Mouse (Mus musculus): ENCODE measurements at regions not wholly inside any gene's neighbourhood (a gene's known extent, or its start where the extent isn't known, plus 50 kb on each side); places are given as distances from the start of the nearest gene placed in this dataset.

DNA sequence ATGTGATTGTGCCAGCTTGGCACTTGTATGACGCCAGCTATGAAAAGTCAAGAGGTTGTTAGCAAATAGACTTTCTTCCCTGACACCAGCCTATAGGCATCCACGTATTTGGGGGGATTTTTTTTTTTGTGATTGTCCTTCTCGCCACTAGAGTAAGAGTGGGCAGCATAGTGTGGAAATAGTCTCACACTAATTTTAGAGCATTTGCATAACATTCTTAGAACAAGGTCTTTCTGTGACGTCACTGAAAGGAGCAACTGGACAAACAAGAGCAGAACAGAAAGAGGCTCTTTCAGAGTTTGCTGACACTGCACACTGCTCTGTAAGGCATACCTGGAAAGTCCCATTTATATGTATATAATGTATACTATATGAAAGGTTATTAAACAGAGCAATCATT lies 86.0 kb upstream of the Ado start:
- no peak for ATAC-seq (replicated peaks; ENCODE audit: low FRiP score)

DNA sequence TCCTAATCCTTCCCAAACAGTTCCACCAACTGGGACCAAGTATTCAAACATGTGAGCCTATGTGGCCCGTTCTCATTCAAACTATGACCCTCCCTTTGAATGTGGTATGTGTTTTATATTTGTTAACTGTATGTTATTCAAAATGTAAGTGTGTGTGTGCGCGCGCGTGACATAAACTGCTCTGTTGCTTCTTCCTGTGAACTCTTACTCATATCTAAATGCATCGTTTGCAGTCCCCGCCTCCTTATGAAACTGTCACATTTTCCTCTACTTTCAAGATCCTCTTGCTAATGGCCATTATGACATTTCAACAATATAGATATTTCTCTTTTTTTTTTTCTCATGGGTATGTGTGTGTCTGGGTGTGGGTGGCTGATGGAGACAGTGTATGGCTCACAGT lies 84.3 kb upstream of the Ado start:
- no peak overlapping the region for H3K27ac ChIP-seq
- H3K4me1 ChIP-seq = peaks cover 17% of the 10 kb centered on the region
- H3K4me3 ChIP-seq (replicated peaks) = no peak overlapping the region
- no peak for ATAC-seq (replicated peaks; ENCODE audit: low FRiP score)
- H3K9ac ChIP-seq = no peak overlapping the region
- no peaks in the 10 kb centered on the region for H3K9me3 ChIP-seq (replicated peaks)
- WGBS = 94% methylated on average over 7 of the region's 7 CpGs
- no peaks in the 10 kb centered on the region for H3K36me3 ChIP-seq
- no peaks in the 10 kb centered on the region for H3K27me3 ChIP-seq
- no peak overlapping the region for H3K4me2 ChIP-seq

More for the DNA sequence above, 86.0 kb upstream of the Ado start:
- Histone ChIP-seq H3K9ac (no peak overlapping the region), H3K4me2 (no peak overlapping the region), H3K27me3 (0 out of 2 replicates have a peak, but pooled peaks cover 3% of the 10 kb centered on the region), H3K4me1 (peaks cover 17% of the 10 kb centered on the region), H3K27ac (no peak overlapping the region), H3K9me3 (replicated peaks) (no peaks in the 10 kb centered on the region), H3K36me3 (no peaks in the 10 kb centered on the region), H3K4me3 (replicated peaks) (no peak overlapping the region)
- 86% methylated on average over 4 of the region's 4 CpGs for WGBS

DNA sequence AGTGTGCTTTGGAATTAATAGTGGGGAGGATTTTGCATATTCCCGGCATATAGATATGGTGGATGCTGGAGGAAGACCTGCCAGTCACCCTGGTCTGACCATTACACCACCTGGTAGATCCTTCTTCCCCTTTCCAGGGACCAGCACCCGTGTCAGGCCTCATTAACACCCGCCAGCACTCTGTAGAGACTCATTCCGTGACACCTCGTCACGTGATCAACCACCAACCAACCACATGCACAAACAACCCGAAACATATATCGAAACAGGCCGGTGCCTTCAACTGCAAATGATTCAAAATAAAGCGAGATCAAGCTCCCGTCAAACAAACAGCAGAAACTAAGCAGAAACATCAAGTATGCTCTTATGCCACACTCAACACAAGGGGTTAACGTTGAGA lies 74.6 kb upstream of the Ado start:
- 82% methylated on average over 12 of the region's 12 CpGs for WGBS
- no peaks in the 10 kb centered on the region for H3K27me3 ChIP-seq
- no peaks in the 10 kb centered on the region for H3K36me3 ChIP-seq
- ATAC-seq (replicated peaks; ENCODE audit: low FRiP score) = no peak
- H3K4me1 ChIP-seq = no peaks in the 10 kb centered on the region
- no peak overlapping the region for H3K9ac ChIP-seq
- H3K9me3 ChIP-seq (replicated peaks) = no peaks in the 10 kb centered on the region
- no peak overlapping the region for H3K27ac ChIP-seq
- H3K4me3 ChIP-seq (replicated peaks) = no peak overlapping the region
- H3K4me2 ChIP-seq = no peak overlapping the region

DNA sequence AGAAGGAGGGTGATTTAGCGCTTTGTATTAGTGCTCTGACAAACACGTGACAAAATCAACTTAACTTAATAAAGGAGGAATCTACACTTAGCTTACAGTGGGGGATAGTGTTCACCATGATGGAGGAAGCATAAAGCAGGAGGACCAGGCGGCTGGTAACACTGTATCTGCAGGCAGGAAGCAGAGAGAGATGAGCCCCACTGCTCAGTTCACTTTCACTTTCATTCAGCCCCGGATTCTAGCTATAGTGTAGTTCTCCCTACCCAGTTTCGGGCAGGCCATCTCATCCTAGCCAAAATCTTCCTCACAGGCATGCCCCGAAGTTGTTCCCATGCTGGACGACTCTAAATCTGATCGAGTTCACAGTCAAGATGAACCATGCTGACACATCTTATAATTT lies 71.3 kb upstream of the Ado start:
- Histone ChIP-seq H3K9ac (no peak overlapping the region), H3K36me3 (no peaks in the 10 kb centered on the region), H3K4me1 (no peaks in the 10 kb centered on the region), H3K9me3 (replicated peaks) (no peaks in the 10 kb centered on the region), H3K4me3 (replicated peaks) (no peak overlapping the region), H3K27me3 (no peaks in the 10 kb centered on the region), H3K4me2 (no peak overlapping the region), H3K27ac (no peak overlapping the region)
- no peak for ATAC-seq (replicated peaks; ENCODE audit: low FRiP score)
- 83% methylated on average over 8 of the region's 8 CpGs for WGBS

DNA sequence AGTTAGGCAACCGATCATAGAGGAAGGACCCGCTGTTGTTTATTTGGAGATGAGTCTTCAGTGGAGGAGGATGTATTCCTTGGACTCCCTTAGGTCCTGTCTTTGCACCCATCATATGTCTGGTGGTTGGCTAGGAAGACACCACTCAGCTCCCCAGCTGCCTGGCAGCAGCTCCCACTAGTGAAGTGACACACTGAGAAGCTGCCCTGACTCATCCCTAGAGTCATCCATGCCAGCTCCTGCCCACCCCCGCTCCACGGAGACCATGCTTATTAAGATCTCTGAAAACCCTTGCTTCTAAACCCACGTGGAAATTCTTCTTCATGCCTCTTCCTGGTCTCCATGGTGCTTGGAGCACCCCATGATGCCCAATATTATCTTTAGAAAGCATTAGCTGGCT lies 69.4 kb upstream of the Ado start:
- no peak for ATAC-seq (replicated peaks; ENCODE audit: low FRiP score)
- 82% methylated on average over 5 of the region's 5 CpGs for WGBS
- no peaks in the 10 kb centered on the region for H3K36me3 ChIP-seq

DNA sequence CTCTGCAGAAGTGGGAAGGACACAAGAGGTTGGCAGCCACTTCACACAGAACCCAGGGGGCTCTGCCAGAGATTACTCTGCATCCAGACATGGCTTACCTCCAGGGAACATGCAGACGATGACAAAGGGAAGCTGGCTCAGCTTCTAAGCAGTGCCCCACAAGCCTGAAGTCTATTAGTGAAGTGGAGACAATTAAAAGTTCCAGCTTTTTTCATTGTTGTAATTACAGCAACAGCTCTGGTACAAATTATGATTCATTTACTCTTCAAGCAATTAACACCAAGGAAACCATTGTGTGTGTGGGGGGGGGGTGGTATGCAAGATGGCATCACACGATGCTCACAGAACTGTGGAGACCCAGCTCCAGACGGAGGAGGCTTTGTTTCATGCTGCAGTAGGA lies 66.3 kb upstream of the Ado start:
- Histone ChIP-seq H3K4me2 (no peak overlapping the region), H3K27me3 (no peaks in the 10 kb centered on the region), H3K27ac (no peak overlapping the region), H3K4me3 (replicated peaks) (no peak overlapping the region), H3K4me1 (no peaks in the 10 kb centered on the region), H3K9ac (no peak overlapping the region), H3K9me3 (replicated peaks) (no peaks in the 10 kb centered on the region), H3K36me3 (no peaks in the 10 kb centered on the region)
- WGBS = 83% methylated on average over 3 of the region's 3 CpGs
- no peak for ATAC-seq (replicated peaks; ENCODE audit: low FRiP score)

More for the DNA sequence above, 69.4 kb upstream of the Ado start:
- no peak overlapping the region for H3K4me2 ChIP-seq
- no peak overlapping the region for H3K4me3 ChIP-seq (replicated peaks)
- H3K4me1 ChIP-seq = no peaks in the 10 kb centered on the region
- H3K27ac ChIP-seq = no peak overlapping the region
- no peak overlapping the region for H3K9ac ChIP-seq
- no peaks in the 10 kb centered on the region for H3K27me3 ChIP-seq
- no peaks in the 10 kb centered on the region for H3K9me3 ChIP-seq (replicated peaks)

DNA sequence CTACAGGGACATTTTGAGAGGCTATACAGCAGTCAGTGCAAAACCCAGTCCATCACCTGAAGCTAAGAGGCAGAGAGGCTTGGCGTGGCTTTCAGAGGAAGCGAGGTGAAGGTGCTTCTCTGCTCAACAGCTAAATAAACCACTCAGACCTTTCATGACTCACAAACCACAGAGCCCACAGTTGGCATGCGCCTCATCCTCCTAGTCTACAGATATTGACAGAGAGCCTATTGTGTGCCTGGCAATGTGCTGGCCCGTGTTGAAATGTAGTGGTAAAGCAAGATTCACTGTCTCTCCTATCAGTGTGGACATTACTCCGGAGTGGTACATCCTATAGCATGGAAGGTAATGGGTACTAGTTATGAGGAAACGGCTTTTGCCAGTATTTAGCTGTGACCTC lies 61.9 kb upstream of the Ado start:
- Histone ChIP-seq H3K27me3 (no peaks in the 10 kb centered on the region), H3K4me3 (replicated peaks) (no peak overlapping the region)
- 90% methylated on average over 6 of the region's 6 CpGs for WGBS

DNA sequence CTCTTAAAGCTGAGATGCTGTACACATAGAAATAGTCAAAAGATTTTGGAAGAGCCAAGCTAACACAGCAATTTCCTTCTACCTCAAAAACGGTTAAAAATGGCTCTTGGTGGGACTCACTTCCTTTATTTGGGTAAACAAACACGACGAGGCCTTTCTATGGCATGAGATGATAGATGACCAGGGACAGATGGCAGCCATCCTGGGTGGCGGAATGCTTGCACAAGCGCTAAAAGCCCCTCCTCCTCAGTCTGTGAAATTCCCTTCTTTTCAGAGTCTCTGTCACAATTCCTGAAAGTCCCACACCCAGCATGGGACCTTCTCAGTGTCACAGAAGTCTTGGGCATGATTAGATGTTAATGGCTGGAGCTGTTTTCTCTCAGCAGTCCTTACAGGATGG lies 59.3 kb upstream of the Ado start:
- H3K4me3 ChIP-seq (replicated peaks) = no peak overlapping the region
- no peaks in the 10 kb centered on the region for H3K27me3 ChIP-seq
- H3K9ac ChIP-seq = no peak overlapping the region
- H3K9me3 ChIP-seq (replicated peaks) = no peaks in the 10 kb centered on the region
- ATAC-seq (replicated peaks; ENCODE audit: low FRiP score) = no peak
- WGBS = 31% methylated on average over 5 of the region's 5 CpGs
- 0 out of 2 replicates have a peak, but pooled peaks cover 5% of the 10 kb centered on the region for H3K4me1 ChIP-seq
- no peak overlapping the region for H3K27ac ChIP-seq
- no peak overlapping the region for H3K4me2 ChIP-seq
- H3K36me3 ChIP-seq = no peaks in the 10 kb centered on the region

More for the DNA sequence above, 61.9 kb upstream of the Ado start:
- Histone ChIP-seq H3K36me3 (no peaks in the 10 kb centered on the region), H3K9me3 (replicated peaks) (no peaks in the 10 kb centered on the region), H3K9ac (no peak overlapping the region), H3K4me1 (0 out of 2 replicates have a peak, but pooled peaks cover 5% of the 10 kb centered on the region), H3K4me2 (no peak overlapping the region), H3K27ac (no peak overlapping the region)
- ATAC-seq (replicated peaks; ENCODE audit: low FRiP score) = no peak

DNA sequence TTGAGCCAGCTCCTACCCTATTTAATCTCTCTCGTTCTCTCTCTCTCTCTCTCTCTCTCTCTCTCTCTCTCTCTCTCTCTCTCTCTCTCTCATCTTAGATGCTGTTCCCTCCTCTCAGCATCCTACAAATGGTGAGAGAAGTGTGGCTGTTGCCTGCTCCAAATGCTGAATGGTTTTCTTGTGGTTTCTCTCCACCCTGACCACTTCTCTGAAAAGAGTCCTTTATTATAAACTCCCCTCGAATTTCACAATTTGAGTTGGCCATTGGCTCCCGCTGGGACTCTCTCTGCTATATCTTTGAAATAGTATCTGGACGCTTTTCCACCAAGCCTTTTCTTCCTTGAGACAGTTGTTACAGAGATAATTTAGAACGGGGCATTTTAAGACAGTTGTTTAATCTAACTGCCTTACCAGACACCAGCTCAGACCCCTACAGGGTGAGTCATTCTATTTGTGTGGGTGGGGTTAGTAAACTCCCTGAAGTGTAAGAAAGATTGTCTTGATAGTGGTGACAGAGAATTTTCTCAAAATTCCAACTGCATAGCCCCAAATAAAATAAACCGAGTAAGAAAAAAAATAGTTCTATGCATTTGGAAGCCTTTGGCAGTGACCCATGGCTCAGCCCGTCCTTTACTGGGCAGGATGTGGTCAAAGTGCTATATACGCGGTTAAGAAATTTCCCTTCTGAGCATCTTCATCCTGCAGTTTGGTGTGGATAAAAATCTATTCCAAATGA lies 58.7 kb upstream of the Ado start:
- Histone ChIP-seq H3K9me3 (replicated peaks) (no peaks in the 10 kb centered on the region), H3K27me3 (no peaks in the 10 kb centered on the region), H3K4me3 (replicated peaks) (no peak overlapping the region), H3K27ac (no peak overlapping the region), H3K4me2 (no peak overlapping the region), H3K9ac (no peak overlapping the region), H3K36me3 (no peaks in the 10 kb centered on the region), H3K4me1 (0 out of 2 replicates have a peak, but pooled peaks cover 5% of the 10 kb centered on the region)
- WGBS = 51% methylated on average over 9 of the region's 9 CpGs
- ATAC-seq (replicated peaks; ENCODE audit: low FRiP score) = no peak

DNA sequence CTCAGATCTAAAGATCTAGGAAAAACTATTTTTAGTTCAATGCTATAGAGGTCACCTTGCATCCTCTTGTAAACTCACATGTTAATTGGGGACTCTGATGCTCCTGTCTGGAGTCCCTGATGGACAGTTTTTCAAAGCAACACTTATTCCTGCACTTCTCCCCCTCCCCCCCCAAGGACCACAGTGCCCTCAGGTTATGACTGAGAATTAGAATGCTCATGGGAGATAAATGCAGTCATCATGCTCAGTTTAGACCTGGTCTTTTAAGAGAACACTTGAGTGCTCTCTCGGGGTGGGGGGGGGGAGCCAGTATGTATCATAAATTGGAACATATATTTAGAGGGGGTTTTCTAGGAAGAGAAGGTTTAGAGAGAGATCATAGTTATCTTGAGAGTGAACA lies 58.0 kb upstream of the Ado start:
- H3K27ac ChIP-seq = no peak overlapping the region
- H3K4me2 ChIP-seq = no peak overlapping the region
- H3K4me1 ChIP-seq = 0 out of 2 replicates have a peak, but pooled peaks cover 5% of the 10 kb centered on the region
- no peaks in the 10 kb centered on the region for H3K9me3 ChIP-seq (replicated peaks)
- ATAC-seq (replicated peaks; ENCODE audit: low FRiP score) = no peak
- 91% methylated on average over 1 of the region's 1 CpGs for WGBS
- H3K4me3 ChIP-seq (replicated peaks) = no peak overlapping the region
- no peaks in the 10 kb centered on the region for H3K27me3 ChIP-seq
- H3K36me3 ChIP-seq = no peaks in the 10 kb centered on the region
- no peak overlapping the region for H3K9ac ChIP-seq

DNA sequence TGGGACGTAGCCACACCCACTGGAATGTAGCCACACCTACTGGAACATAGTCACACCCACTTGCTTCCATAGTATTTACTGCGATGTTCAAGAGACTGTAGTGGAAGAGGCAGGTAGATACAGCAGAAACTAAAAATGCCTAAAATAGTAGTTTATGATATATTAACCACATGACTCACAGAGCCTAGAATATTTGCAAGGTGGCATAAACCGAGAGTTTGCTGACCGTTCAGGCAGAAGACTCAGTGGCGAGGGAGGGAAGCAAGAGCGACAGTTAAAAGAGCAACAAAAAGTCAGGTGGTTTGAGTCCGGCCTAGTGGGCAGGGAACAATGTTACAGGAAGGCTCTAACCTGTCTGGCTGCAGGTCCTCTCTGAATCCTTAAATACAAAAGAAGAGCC lies 50.6 kb upstream of the Ado start:
- no peak for ATAC-seq (replicated peaks; ENCODE audit: low FRiP score)
- no peak overlapping the region for H3K4me3 ChIP-seq (replicated peaks)
- no peaks in the 10 kb centered on the region for H3K4me1 ChIP-seq
- H3K4me2 ChIP-seq = no peak overlapping the region
- no peaks in the 10 kb centered on the region for H3K9me3 ChIP-seq (replicated peaks)
- no peaks in the 10 kb centered on the region for H3K27me3 ChIP-seq
- H3K36me3 ChIP-seq = no peaks in the 10 kb centered on the region
- no peak overlapping the region for H3K9ac ChIP-seq
- no peak overlapping the region for H3K27ac ChIP-seq
- WGBS = 94% methylated on average over 7 of the region's 7 CpGs

DNA sequence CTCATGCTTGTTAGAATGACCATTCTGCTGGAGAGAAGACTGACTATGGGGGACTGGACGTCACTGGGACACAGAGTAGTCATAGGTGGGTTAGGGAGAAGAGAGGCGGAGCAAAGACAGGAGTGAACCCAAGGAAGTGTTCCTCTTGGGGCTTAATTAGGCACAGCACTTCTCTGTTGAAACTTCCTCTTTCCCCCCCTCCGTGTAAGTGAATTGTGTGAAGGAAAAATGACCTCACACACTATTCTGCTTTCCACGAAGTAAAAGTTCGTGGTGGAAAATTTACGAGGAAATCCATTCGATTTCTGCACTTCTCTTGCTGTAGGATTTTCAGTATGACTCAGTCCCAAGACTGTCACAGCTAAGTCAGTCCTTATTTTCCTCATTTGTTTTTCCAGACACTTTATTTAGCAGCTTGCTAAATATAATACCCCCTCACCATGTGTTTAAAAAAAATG lies 49.9 kb upstream of the Ado start:
- H3K9ac ChIP-seq = no peak overlapping the region
- H3K4me1 ChIP-seq = no peaks in the 10 kb centered on the region
- no peaks in the 10 kb centered on the region for H3K36me3 ChIP-seq
- H3K4me3 ChIP-seq (replicated peaks) = no peak overlapping the region
- WGBS = 69% methylated on average over 7 of the region's 7 CpGs
- no peak overlapping the region for H3K4me2 ChIP-seq
- ATAC-seq (replicated peaks; ENCODE audit: low FRiP score) = no peak
- H3K9me3 ChIP-seq (replicated peaks) = no peaks in the 10 kb centered on the region
- no peak overlapping the region for H3K27ac ChIP-seq
- H3K27me3 ChIP-seq = no peaks in the 10 kb centered on the region
